Mouse (Mus musculus): ENCODE measurements around the gene Mas1. TPM values are rescaled to one million over a fixed set of nuclear protein-coding genes. Genes with fewer than 3 reads are reported as not detected.
A peak's percentile ranks its signal among the peaks of the same experiment; 100 is the strongest.

Gene Mas1
- total RNA-seq, 1 experiment, result not detected

- H3K4me3 ChIP-seq (ENCODE audit: insufficient read depth in 1 of 2, low read depth in 1 of 2, low read length in 2 of 2, poor library complexity in 1 of 2, severe bottlenecking in 1 of 2), result peak overlapping the region in 1 of 2 experiments; percentile 43; a peak in 1 of 4 replicates
- peak overlapping the region; percentile 7; the same call in 1 of the 2 replicates for H3K9ac ChIP-seq (ENCODE audit: insufficient read depth, low read depth, low read length, poor library complexity, severe bottlenecking)
These were observed 12.2 kb upstream of the Mas1 start for GRCm38 (mm10) chr17:12880178-12880577.

GRCm38 (mm10) chr17:12875734-12876133, 7.8 kb upstream of the Mas1 start, which contains the start of gene Mrgprh:
Mrgprh (plus strand) TSS chr17:12876034.
- Histone ChIP-seq H3K4me3 (ENCODE audit: insufficient read depth in 1 of 2, low read depth in 1 of 2, low read length in 2 of 2, poor library complexity in 1 of 2, severe bottlenecking in 1 of 2) (no peak within 1 kb of the TSS), H3K4me1 (ENCODE audit: control insufficient read depth in 2 of 2, insufficient read depth in 2 of 2, low read length in 2 of 2, poor library complexity in 1 of 2) (no peaks in the 10 kb centered on the region), H3K36me3 (ENCODE audit: control insufficient read depth, insufficient read depth, low read length, poor library complexity, severe bottlenecking) (no peaks in the 10 kb centered on the region), H3K9me3 (ENCODE audit: control insufficient read depth, insufficient read depth, low read depth, low read length) (no peaks in the 10 kb centered on the region), H3K9ac (ENCODE audit: insufficient read depth, low read depth, low read length, poor library complexity, severe bottlenecking) (no peak within 1 kb of the TSS), H3K27ac (ENCODE audit: insufficient read depth, low read depth, low read length, poor library complexity, severe bottlenecking) (no peak within 1 kb of the TSS)
- TF ChIP-seq ZNF384 (IDR thresholded peaks at IDR 0.05; ENCODE audit: low read depth, low read length) (no peak), HCFC1 (IDR thresholded peaks at IDR 0.05; ENCODE audit: borderline replicate concordance, insufficient read depth, low read length) (no peak), MAFK (IDR thresholded peaks at IDR 0.05; ENCODE audit: insufficient read depth, low read depth, low read length) (no peak), CHD2 (IDR thresholded peaks at IDR 0.05; ENCODE audit: low read depth, low read length) (no peak), ZC3H11A (IDR thresholded peaks at IDR 0.05; ENCODE audit: borderline replicate concordance, low read depth, low read length) (no peak)
- in situ Hi-C loops (cut with MboI; ENCODE audit: low sequenced_read_pairs in 2 of 2, unreplicated experiment in 2 of 2), result no loop called here
- DNase-seq (ENCODE audit: low read depth, low spot score), result no peak

More at GRCm38 (mm10) chr17:12880178-12880577, 12.2 kb upstream of the Mas1 start:
- Histone ChIP-seq H3K4me1 (ENCODE audit: control insufficient read depth in 2 of 2, insufficient read depth in 2 of 2, low read length in 2 of 2, poor library complexity in 1 of 2) (peaks cover 0 to 10% of the 10 kb centered on the region in 2 experiments; a peak in 1 of 4 replicates), H3K36me3 (ENCODE audit: control insufficient read depth, insufficient read depth, low read length, poor library complexity, severe bottlenecking) (no peaks in the 10 kb centered on the region), H3K27ac (ENCODE audit: insufficient read depth, low read depth, low read length, poor library complexity, severe bottlenecking) (no peak overlapping the region), H3K9me3 (ENCODE audit: control insufficient read depth, insufficient read depth, low read depth, low read length) (no peaks in the 10 kb centered on the region)
- DNase-seq (ENCODE audit: low read depth, low spot score), result peak; percentile 87
- TF ChIP-seq ZC3H11A (IDR thresholded peaks at IDR 0.05; ENCODE audit: borderline replicate concordance, low read depth, low read length), result peak; percentile 62; the same call in 1 of the 2 replicates
- TF ChIP-seq CHD2 (IDR thresholded peaks at IDR 0.05; ENCODE audit: low read depth, low read length), result no peak
- in situ Hi-C loops (cut with MboI; ENCODE audit: low sequenced_read_pairs in 2 of 2, unreplicated experiment in 2 of 2), result no loop called here

GRCm38 (mm10) chr17:12872275-12873028, 4.5 kb upstream of the Mas1 start:
- no peak overlapping the region for H3K27ac ChIP-seq (ENCODE audit: insufficient read depth, low read depth, low read length, poor library complexity, severe bottlenecking)
- H3K4me3 ChIP-seq (ENCODE audit: insufficient read depth in 1 of 2, low read depth in 1 of 2, low read length in 2 of 2, poor library complexity in 1 of 2, severe bottlenecking in 1 of 2), result peak overlapping the region in 1 of 2 experiments; percentile 28; a peak in 1 of 4 replicates
- no peak overlapping the region for H3K9ac ChIP-seq (ENCODE audit: insufficient read depth, low read depth, low read length, poor library complexity, severe bottlenecking)
- in situ Hi-C loops (cut with MboI; ENCODE audit: low sequenced_read_pairs in 2 of 2, unreplicated experiment in 2 of 2), result no loop called here
- H3K4me1 ChIP-seq (ENCODE audit: control insufficient read depth in 2 of 2, insufficient read depth in 2 of 2, low read length in 2 of 2, poor library complexity in 1 of 2), result no peaks in the 10 kb centered on the region; a peak in 2 of 4 replicates
- no peaks in the 10 kb centered on the region for H3K9me3 ChIP-seq (ENCODE audit: control insufficient read depth, insufficient read depth, low read depth, low read length)
- no peaks in the 10 kb centered on the region for H3K36me3 ChIP-seq (ENCODE audit: control insufficient read depth, insufficient read depth, low read length, poor library complexity, severe bottlenecking)
- TF ChIP-seq CHD2 (IDR thresholded peaks at IDR 0.05; ENCODE audit: low read depth, low read length), result no peak
- TF ChIP-seq HCFC1 (IDR thresholded peaks at IDR 0.05; ENCODE audit: borderline replicate concordance, insufficient read depth, low read length), result no peak
- TF ChIP-seq MAFK (IDR thresholded peaks at IDR 0.05; ENCODE audit: insufficient read depth, low read depth, low read length), result no peak
- TF ChIP-seq ZC3H11A (IDR thresholded peaks at IDR 0.05; ENCODE audit: borderline replicate concordance, low read depth, low read length), result no peak
- TF ChIP-seq ZNF384 (IDR thresholded peaks at IDR 0.05; ENCODE audit: low read depth, low read length), result no peak
- no peak for DNase-seq (ENCODE audit: low read depth, low spot score)

GRCm38 (mm10) chr17:12868640-12869039, 697 bp upstream of the Mas1 start:
- in situ Hi-C loops (cut with MboI; ENCODE audit: low sequenced_read_pairs in 2 of 2, unreplicated experiment in 2 of 2), result no loop called here
- H3K9ac ChIP-seq (ENCODE audit: insufficient read depth, low read depth, low read length, poor library complexity, severe bottlenecking), result no peak overlapping the region
- DNase-seq (ENCODE audit: low read depth, low spot score), result no peak
- no peak overlapping the region for H3K4me3 ChIP-seq (ENCODE audit: insufficient read depth in 1 of 2, low read depth in 1 of 2, low read length in 2 of 2, poor library complexity in 1 of 2, severe bottlenecking in 1 of 2)
- H3K36me3 ChIP-seq (ENCODE audit: control insufficient read depth, insufficient read depth, low read length, poor library complexity, severe bottlenecking), result no peaks in the 10 kb centered on the region
- no peaks in the 10 kb centered on the region for H3K9me3 ChIP-seq (ENCODE audit: control insufficient read depth, insufficient read depth, low read depth, low read length)
- no peak overlapping the region for H3K27ac ChIP-seq (ENCODE audit: insufficient read depth, low read depth, low read length, poor library complexity, severe bottlenecking)
- H3K4me1 ChIP-seq (ENCODE audit: control insufficient read depth in 2 of 2, insufficient read depth in 2 of 2, low read length in 2 of 2, poor library complexity in 1 of 2), result no peaks in the 10 kb centered on the region; a peak in 2 of 4 replicates
- TF ChIP-seq CHD2 (IDR thresholded peaks at IDR 0.05; ENCODE audit: low read depth, low read length), result no peak
- TF ChIP-seq ZC3H11A (IDR thresholded peaks at IDR 0.05; ENCODE audit: borderline replicate concordance, low read depth, low read length), result no peak
- TF ChIP-seq ZNF384 (IDR thresholded peaks at IDR 0.05; ENCODE audit: low read depth, low read length), result no peak
- TF ChIP-seq MAFK (IDR thresholded peaks at IDR 0.05; ENCODE audit: insufficient read depth, low read depth, low read length), result no peak
- TF ChIP-seq HCFC1 (IDR thresholded peaks at IDR 0.05; ENCODE audit: borderline replicate concordance, insufficient read depth, low read length), result no peak
